Mouse (Mus musculus) limb, embryonic 14.5 days (tissue): ENCODE measurements around the gene Dmbx1. TPM values are rescaled to one million over a fixed set of nuclear protein-coding genes. Genes with fewer than 3 reads are reported as not detected.

Experiments
- ATAC-seq: fragments of 200-750 bp; cut with Nextera tagmentation; 2 replicates; pipeline ENCODE4 v1.8.0; 2017; ENCODE audit warnings: low read depth, moderate number of reproducible peaks, moderate TSS enrichment; ENCODE audit not compliant: low FRiP score
- DNase-seq: peaks from one replicate; pipeline ENCODE4 v3.0.0-alpha.2; 2015; ENCODE audit warnings: low spot score
- H3K27ac ChIP-seq: fragments of 300-500 bp; sonication (generic); replicated peaks from 2 replicates; pipeline ENCODE4 v1.5.1; 2014; ENCODE audit warnings: low read depth, mild to moderate bottlenecking, low read length, moderate library complexity, mixed read lengths
- H3K27me3 ChIP-seq: fragments of 300-500 bp; sonication (generic); 2 replicates; pipeline ENCODE4 v1.6.1; 2014; ENCODE audit warnings: low read length, mixed read lengths; ENCODE audit not compliant: control insufficient read depth, insufficient read depth
- H3K36me3 ChIP-seq: fragments of 300-500 bp; sonication (generic); 2 replicates; pipeline ENCODE4 v1.6.1; 2014; ENCODE audit warnings: mild to moderate bottlenecking, low read length, moderate library complexity, mixed read lengths; ENCODE audit not compliant: control insufficient read depth, insufficient read depth
- H3K4me1 ChIP-seq: fragments of 300-500 bp; sonication (generic); 2 replicates; pipeline ENCODE4 v1.6.1; 2014; ENCODE audit warnings: antibody characterized with exemption, low read length, mixed read lengths; ENCODE audit not compliant: control insufficient read depth, insufficient read depth
- H3K4me2 ChIP-seq: fragments of 300-500 bp; sonication (generic); replicated peaks from 2 replicates; pipeline ENCODE4 v1.6.1; 2014; ENCODE audit warnings: low read depth, mild to moderate bottlenecking, low read length, moderate library complexity; ENCODE audit not compliant: severe bottlenecking
- H3K4me3 ChIP-seq: fragments of 300-500 bp; sonication (generic); replicated peaks from 2 replicates; pipeline ENCODE4 v1.5.1; 2014; ENCODE audit warnings: low read length
- H3K9ac ChIP-seq: fragments of 300-500 bp; sonication (generic); 2 replicates; pipeline ENCODE4 v1.6.1; 2014; ENCODE audit warnings: mild to moderate bottlenecking, low read depth, low read length, moderate library complexity; ENCODE audit not compliant: severe bottlenecking
- H3K9me3 ChIP-seq: fragments of 300-500 bp; sonication (generic); 2 replicates; pipeline ENCODE4 v1.6.1; 2016; ENCODE audit warnings: low read length; ENCODE audit not compliant: control insufficient read depth
- POLR2A ChIP-seq: fragments of 200-500 bp; IDR thresholded peaks from 2 replicates; pipeline ENCODE4 v1.8.0; 2012; ENCODE audit warnings: inconsistent platforms, mild to moderate bottlenecking, moderate library complexity, borderline replicate concordance; ENCODE audit not compliant: insufficient read depth, insufficient read length; ENCODE audit errors: extremely low read depth
- WGBS: fragments of 180-500 bp; shearing (Covaris S2); extraction: QIAGEN DNeasy Blood & Tissue Kit; methylation state at CpG from one replicate; pipeline ENCODE4 v1.1.7; 2014; 5-methylcytosine and 5-hydroxymethylcytosine counted together
- polyA plus RNA-seq, 2 experiments: library from polyadenylated mRNA; depleted of rRNA in 1 of 2; stranded (reverse) in 1 of 2; unstranded in 1 of 2; fragments of >200 nt; fragmentation: Nextera tagmentation in 1 of 2; extraction: Ambion mirVana in 1 of 2; gene quantifications; 2 replicates each; pipeline versions ENCODE4 v1.2.1 to v1.2.3; 2012 to 2014

Gene Dmbx1
- polyA plus RNA-seq, 2 experiments = 0.05 TPM; not detected in 1

- TF ChIP-seq POLR2A = no peak
- Histone ChIP-seq H3K9ac (no peak overlapping the region), H3K4me2 (no peak overlapping the region), H3K27ac (no peak overlapping the region), H3K36me3 (no peaks in the 10 kb centered on the region), H3K4me3 (peak overlapping the region; percentile 8; the same call in 1 of the 2 replicates), H3K27me3 (peaks cover 100% of the 10 kb centered on the region), H3K4me1 (peaks cover 7% of the 10 kb centered on the region; the same call in 1 of the 2 replicates), H3K9me3 (no peaks in the 10 kb centered on the region)
- DNase-seq (no peak), ATAC-seq (no peak)
- under 1% methylated on average over 36 of the region's 36 CpGs for WGBS
Observed at GRCm38 (mm10) chr4:115935835-115936581, 3.7 kb downstream of the Dmbx1 start.

- H3K27ac ChIP-seq = no peak overlapping the region
- H3K9me3 ChIP-seq = no peaks in the 10 kb centered on the region
- H3K36me3 ChIP-seq = no peaks in the 10 kb centered on the region
- H3K27me3 ChIP-seq = peaks cover 87% of the 10 kb centered on the region
- no peak overlapping the region for H3K4me2 ChIP-seq
- no peak for TF ChIP-seq POLR2A
- no peak overlapping the region for H3K4me3 ChIP-seq
- ATAC-seq (no peak), DNase-seq (no peak)
- 34% methylated on average over 13 of the region's 13 CpGs for WGBS
- 0 out of 2 replicates have a peak, but pooled peaks cover under 1% of the 10 kb centered on the region for H3K4me1 ChIP-seq
- no peak overlapping the region for H3K9ac ChIP-seq
Observed at GRCm38 (mm10) chr4:115931556-115932088, 8.1 kb downstream of the Dmbx1 start.

GRCm38 (mm10) chr4:115927637-115928036 is 12.1 kb downstream of the Dmbx1 start:
- no peak for DNase-seq
- H3K27ac ChIP-seq = no peak overlapping the region
- no peak overlapping the region for H3K4me2 ChIP-seq
- 36% methylated on average over 7 of the region's 7 CpGs for WGBS
- no peaks in the 10 kb centered on the region for H3K4me1 ChIP-seq
- H3K27me3 ChIP-seq = peaks cover 48% of the 10 kb centered on the region
- no peak for ATAC-seq
- H3K36me3 ChIP-seq = no peaks in the 10 kb centered on the region
- TF ChIP-seq POLR2A = no peak
- H3K4me3 ChIP-seq = no peak overlapping the region
- H3K9me3 ChIP-seq = no peaks in the 10 kb centered on the region
- no peak overlapping the region for H3K9ac ChIP-seq

- DNase-seq (no peak), ATAC-seq (no peak)
- H3K27ac ChIP-seq = no peak overlapping the region
- no peaks in the 10 kb centered on the region for H3K9me3 ChIP-seq
- no peaks in the 10 kb centered on the region for H3K36me3 ChIP-seq
- no peaks in the 10 kb centered on the region for H3K4me1 ChIP-seq
- TF ChIP-seq POLR2A = no peak
- H3K4me3 ChIP-seq = no peak overlapping the region
- H3K27me3 ChIP-seq = peaks cover 8% of the 10 kb centered on the region
- no peak overlapping the region for H3K9ac ChIP-seq
- WGBS = 67% methylated on average over 16 of the region's 16 CpGs
- H3K4me2 ChIP-seq = no peak overlapping the region
Observed at GRCm38 (mm10) chr4:115923262-115923880, 16.4 kb downstream of the Dmbx1 start.

GRCm38 (mm10) chr4:115922688-115923087 is 17.0 kb downstream of the Dmbx1 start:
- Histone ChIP-seq H3K9me3 (no peaks in the 10 kb centered on the region), H3K27me3 (peaks cover 13% of the 10 kb centered on the region), H3K27ac (no peak overlapping the region), H3K4me3 (no peak overlapping the region), H3K36me3 (no peaks in the 10 kb centered on the region), H3K4me2 (no peak overlapping the region), H3K4me1 (no peaks in the 10 kb centered on the region), H3K9ac (no peak overlapping the region)
- no peak for TF ChIP-seq POLR2A
- ATAC-seq = no peak
- 82% methylated on average over 5 of the region's 5 CpGs for WGBS
- no peak for DNase-seq
